Mouse (Mus musculus): Measurements from ENCODE around the gene Cwc22. TPM values are rescaled to one million over a fixed set of nuclear protein-coding genes. Genes with fewer than 3 reads are reported as not detected.

Gene Cwc22
- total and polyA plus RNA-seq, 2 experiments from 2014 or later, result 10.8 to 16.0 TPM

GRCm38 (mm10) chr2:77882961-77883360 is 63.2 kb downstream of the Cwc22 start:
- no peak overlapping the region for H3K4me3 ChIP-seq (ENCODE audit: low read depth, low read length)
- no peak for ATAC-seq (ENCODE audit: insufficient read depth, low read depth)

DNA sequence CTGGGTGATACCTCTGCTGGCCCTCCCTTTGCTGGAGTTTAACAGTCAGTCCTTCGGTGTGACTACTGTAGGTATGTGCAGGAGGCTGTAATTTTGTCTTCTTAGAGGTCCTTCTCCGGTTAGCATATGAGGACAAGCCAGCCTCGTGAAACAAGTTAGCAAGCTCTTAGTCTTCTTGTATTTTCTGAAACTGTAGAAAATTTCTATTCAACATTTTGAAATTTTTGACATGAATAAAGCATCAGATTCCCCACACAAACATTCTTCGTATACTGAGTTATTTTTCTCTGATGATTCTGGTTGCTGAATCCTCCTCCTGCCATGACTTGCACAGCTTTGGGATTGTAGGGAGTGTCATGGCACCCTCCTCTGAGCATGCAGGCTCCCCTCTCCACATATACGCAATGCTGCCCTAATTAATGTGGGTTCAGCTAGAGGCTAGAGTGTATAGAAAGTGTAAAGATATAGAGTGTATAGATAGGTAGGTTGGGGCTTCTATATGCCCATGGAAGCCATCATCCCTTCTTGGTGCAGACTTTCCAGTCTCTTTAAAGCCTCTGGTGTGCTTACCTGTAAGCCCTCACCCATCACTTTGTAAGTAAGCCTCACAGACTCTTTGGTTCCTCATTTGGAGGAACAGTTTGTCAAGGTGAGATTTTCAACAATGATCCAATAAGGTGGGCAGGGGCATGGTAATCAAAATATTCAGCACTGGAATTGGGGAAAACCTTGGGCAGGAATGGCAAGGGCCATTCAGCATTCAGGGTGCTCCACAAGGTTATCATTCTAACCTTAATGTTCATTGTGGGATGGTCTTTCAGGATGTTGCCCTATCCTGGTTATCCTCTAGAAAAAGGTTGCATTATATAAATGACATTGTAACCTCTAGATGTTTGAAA is 64.6 kb downstream of the Cwc22 start:
- no peaks in the 10 kb centered on the region for H3K27me3 ChIP-seq (ENCODE audit: control insufficient read depth, insufficient read depth, low read length)
- H3K9ac ChIP-seq (replicated peaks; ENCODE audit: low read depth, low read length), result no peak overlapping the region
- no peaks in the 10 kb centered on the region for H3K4me1 ChIP-seq (ENCODE audit: control insufficient read depth, insufficient read depth)
- TF ChIP-seq EP300 (IDR thresholded peaks at IDR 0.05; ENCODE audit: low read depth) (no peak), CTCF (IDR thresholded peaks at IDR 0.05; ENCODE audit: low read depth) (no peak)
- 83% methylated on average over 5 of the region's 5 CpGs for WGBS
- no peaks in the 10 kb centered on the region for H3K36me3 ChIP-seq (replicated peaks; ENCODE audit: control insufficient read depth, insufficient read depth, low read length)
- H3K9me3 ChIP-seq (replicated peaks; ENCODE audit: control insufficient read depth, low read length), result no peaks in the 10 kb centered on the region
- ATAC-seq (ENCODE audit: insufficient read depth, low read depth), result no peak
- no peak overlapping the region for H3K4me2 ChIP-seq (ENCODE audit: low read depth, low read length)
- no peak overlapping the region for H3K4me3 ChIP-seq (ENCODE audit: low read depth, low read length)
- DNase-seq (ENCODE audit: low spot score), result no peak
- no peak overlapping the region for H3K27ac ChIP-seq (ENCODE audit: low read depth)

More at GRCm38 (mm10) chr2:77882961-77883360, 63.2 kb downstream of the Cwc22 start:
- WGBS, result 86% methylated on average over 4 of the region's 4 CpGs
- Histone ChIP-seq H3K27ac (ENCODE audit: low read depth) (no peak overlapping the region), H3K4me1 (ENCODE audit: control insufficient read depth, insufficient read depth) (no peaks in the 10 kb centered on the region), H3K36me3 (replicated peaks; ENCODE audit: control insufficient read depth, insufficient read depth, low read length) (no peaks in the 10 kb centered on the region), H3K9me3 (replicated peaks; ENCODE audit: control insufficient read depth, low read length) (no peaks in the 10 kb centered on the region), H3K9ac (replicated peaks; ENCODE audit: low read depth, low read length) (no peak overlapping the region), H3K27me3 (ENCODE audit: control insufficient read depth, insufficient read depth, low read length) (no peaks in the 10 kb centered on the region), H3K4me2 (ENCODE audit: low read depth, low read length) (no peak overlapping the region)
- DNase-seq (ENCODE audit: low spot score), result no peak
- TF ChIP-seq CTCF (IDR thresholded peaks at IDR 0.05; ENCODE audit: low read depth) (no peak), EP300 (IDR thresholded peaks at IDR 0.05; ENCODE audit: low read depth) (no peak)

DNA sequence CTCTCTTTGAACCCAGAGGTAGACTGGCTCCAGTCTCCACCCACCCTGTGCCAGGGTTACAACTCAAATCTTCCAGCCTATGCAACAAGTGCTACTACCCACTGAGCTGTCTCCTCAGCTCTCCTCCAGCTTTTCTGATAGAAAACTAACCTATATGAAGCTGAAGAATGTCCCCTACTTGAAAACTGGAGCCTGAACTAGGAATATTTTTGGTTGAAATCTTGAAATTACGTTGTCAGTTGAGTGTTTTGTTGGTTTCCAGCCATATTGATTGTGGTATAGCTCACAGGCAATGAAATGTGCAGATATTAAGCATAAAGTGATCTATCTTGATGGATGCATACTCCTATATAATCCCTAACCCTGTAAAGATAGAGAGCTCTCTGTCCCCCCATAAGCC is 65.8 kb downstream of the Cwc22 start:
- WGBS, result 73% methylated on average over 1 of the region's 1 CpGs

GRCm38 (mm10) chr2:77879736-77880135 is 66.4 kb downstream of the Cwc22 start:
- no peak for ATAC-seq (ENCODE audit: insufficient read depth, low read depth)

More for the DNA sequence above, 65.8 kb downstream of the Cwc22 start:
- Histone ChIP-seq H3K9me3 (replicated peaks; ENCODE audit: control insufficient read depth, low read length) (no peaks in the 10 kb centered on the region), H3K4me2 (ENCODE audit: low read depth, low read length) (no peak overlapping the region), H3K27me3 (ENCODE audit: control insufficient read depth, insufficient read depth, low read length) (no peaks in the 10 kb centered on the region), H3K9ac (replicated peaks; ENCODE audit: low read depth, low read length) (no peak overlapping the region), H3K36me3 (replicated peaks; ENCODE audit: control insufficient read depth, insufficient read depth, low read length) (no peaks in the 10 kb centered on the region), H3K4me3 (ENCODE audit: low read depth, low read length) (no peak overlapping the region), H3K27ac (ENCODE audit: low read depth) (no peak overlapping the region), H3K4me1 (ENCODE audit: control insufficient read depth, insufficient read depth) (no peaks in the 10 kb centered on the region)
- no peak for TF ChIP-seq EP300 (IDR thresholded peaks at IDR 0.05; ENCODE audit: low read depth)
- TF ChIP-seq CTCF (IDR thresholded peaks at IDR 0.05; ENCODE audit: low read depth), result no peak
- no peak for ATAC-seq (ENCODE audit: insufficient read depth, low read depth)
- DNase-seq (ENCODE audit: low spot score), result no peak

DNA sequence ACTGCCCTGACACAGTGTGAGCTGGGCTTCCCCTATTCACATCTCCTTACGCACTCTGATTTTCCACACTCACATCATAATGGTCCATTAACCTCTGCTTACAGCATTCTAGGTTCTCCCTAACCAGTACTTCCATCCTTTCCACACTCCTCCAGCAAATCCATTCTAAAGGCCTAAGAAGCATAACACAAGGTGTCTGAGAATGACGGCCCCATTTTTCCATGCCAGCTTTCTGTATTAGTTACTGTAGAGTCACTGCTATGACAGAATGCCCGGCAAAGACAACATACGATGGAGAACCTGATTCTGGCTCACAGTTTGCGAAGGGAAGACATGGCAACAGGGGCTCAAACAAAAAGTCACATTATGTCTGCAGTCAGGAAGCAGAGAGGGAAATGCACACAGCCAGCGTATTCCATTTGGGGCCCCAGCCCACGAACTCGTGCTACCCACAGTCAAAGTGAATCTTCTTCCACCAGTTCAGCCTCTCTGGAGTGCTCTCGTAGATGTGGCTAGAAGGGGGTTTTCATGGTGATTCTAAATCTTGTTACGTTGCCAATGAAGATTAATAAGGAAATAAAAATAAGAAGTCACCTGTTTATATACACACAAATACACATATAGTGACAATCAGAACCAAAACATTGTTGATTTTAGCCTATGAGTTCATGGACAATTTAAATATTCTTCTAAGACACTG is 68.9 kb downstream of the Cwc22 start:
- Histone ChIP-seq H3K27me3 (ENCODE audit: control insufficient read depth, insufficient read depth, low read length) (no peaks in the 10 kb centered on the region), H3K27ac (ENCODE audit: low read depth) (no peak overlapping the region), H3K36me3 (replicated peaks; ENCODE audit: control insufficient read depth, insufficient read depth, low read length) (no peaks in the 10 kb centered on the region), H3K9ac (replicated peaks; ENCODE audit: low read depth, low read length) (no peak overlapping the region), H3K4me2 (ENCODE audit: low read depth, low read length) (no peak overlapping the region), H3K4me3 (ENCODE audit: low read depth, low read length) (no peak overlapping the region), H3K4me1 (ENCODE audit: control insufficient read depth, insufficient read depth) (no peaks in the 10 kb centered on the region), H3K9me3 (replicated peaks; ENCODE audit: control insufficient read depth, low read length) (no peaks in the 10 kb centered on the region)
- no peak for ATAC-seq (ENCODE audit: insufficient read depth, low read depth)
- TF ChIP-seq EP300 (IDR thresholded peaks at IDR 0.05; ENCODE audit: low read depth), result no peak
- TF ChIP-seq CTCF (IDR thresholded peaks at IDR 0.05; ENCODE audit: low read depth), result no peak
- no peak for DNase-seq (ENCODE audit: low spot score)
- 86% methylated on average over 10 of the region's 10 CpGs for WGBS

More at GRCm38 (mm10) chr2:77879736-77880135, 66.4 kb downstream of the Cwc22 start:
- 71% methylated on average over 5 of the region's 5 CpGs for WGBS
- TF ChIP-seq EP300 (IDR thresholded peaks at IDR 0.05; ENCODE audit: low read depth) (no peak), CTCF (IDR thresholded peaks at IDR 0.05; ENCODE audit: low read depth) (no peak)
- DNase-seq (ENCODE audit: low spot score), result no peak
- Histone ChIP-seq H3K9ac (replicated peaks; ENCODE audit: low read depth, low read length) (no peak overlapping the region), H3K27ac (ENCODE audit: low read depth) (no peak overlapping the region), H3K9me3 (replicated peaks; ENCODE audit: control insufficient read depth, low read length) (no peaks in the 10 kb centered on the region), H3K4me2 (ENCODE audit: low read depth, low read length) (no peak overlapping the region), H3K36me3 (replicated peaks; ENCODE audit: control insufficient read depth, insufficient read depth, low read length) (no peaks in the 10 kb centered on the region), H3K4me3 (ENCODE audit: low read depth, low read length) (no peak overlapping the region), H3K27me3 (ENCODE audit: control insufficient read depth, insufficient read depth, low read length) (no peaks in the 10 kb centered on the region), H3K4me1 (ENCODE audit: control insufficient read depth, insufficient read depth) (no peaks in the 10 kb centered on the region)

All from heart, postnatal 0 days (tissue).